Mouse (Mus musculus) kidney, adult 8-10 months (tissue): ENCODE data around the gene H2bfm.
"Not testable (repeated sequence)": the region's sequence is repeated elsewhere in the genome, so short reads cannot be mapped to it uniquely, and the experiment has no call there.

ENCODE experiments used
- DNase-seq, 2 experiments: peaks; one replicate each; pipeline ENCODE4 v3.0.0; 2022

H2bfm gene

DNA sequence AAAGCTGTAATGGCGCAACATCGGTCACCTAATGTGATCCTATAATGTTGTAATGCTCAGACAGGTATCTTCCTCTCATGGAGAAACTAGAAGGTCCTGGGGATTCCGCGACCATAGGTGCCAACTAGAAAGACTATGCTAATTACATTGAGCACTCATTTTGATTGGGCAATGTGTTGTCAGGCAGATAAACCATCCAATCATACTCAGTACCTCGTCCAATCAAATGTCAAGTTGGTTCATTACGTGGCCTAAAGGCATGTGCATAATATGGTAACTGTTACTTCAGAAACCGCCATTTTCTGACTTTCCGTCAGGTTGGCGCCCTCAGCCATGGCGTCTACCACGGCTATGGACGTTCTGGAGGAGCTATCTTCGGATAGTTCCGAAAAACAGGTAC lies at the start of gene H2bfm:
H2bfm (plus strand) TSS at position 295 of the 400 bp plus-strand sequence.
- no peak for DNase-seq

DNA sequence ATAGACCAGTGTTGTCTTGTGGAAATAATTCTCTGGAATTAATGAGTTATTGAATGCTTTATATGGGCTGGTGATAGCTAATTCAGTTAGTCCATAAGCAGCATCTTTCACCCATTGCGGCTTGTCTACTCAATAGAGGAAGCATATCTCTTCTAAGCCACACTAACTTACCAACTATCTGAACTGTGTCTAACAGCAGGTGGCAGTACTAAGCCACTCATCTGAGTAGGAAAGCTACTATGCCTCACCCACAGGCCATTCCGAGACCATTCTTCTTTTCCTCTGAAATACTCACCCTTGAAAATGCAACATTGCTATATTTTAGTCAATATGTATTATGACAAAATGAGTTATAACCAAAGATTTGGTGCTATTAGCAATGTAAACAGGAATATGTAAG lies 31.4 kb upstream of the H2bfm start:
- DNase-seq: peak in 1 of 2 experiments; percentile 1

- no peak for DNase-seq
Observed at GRCm38 (mm10) chrX:136904369-136904768, 22.8 kb upstream of the H2bfm start.

DNA sequence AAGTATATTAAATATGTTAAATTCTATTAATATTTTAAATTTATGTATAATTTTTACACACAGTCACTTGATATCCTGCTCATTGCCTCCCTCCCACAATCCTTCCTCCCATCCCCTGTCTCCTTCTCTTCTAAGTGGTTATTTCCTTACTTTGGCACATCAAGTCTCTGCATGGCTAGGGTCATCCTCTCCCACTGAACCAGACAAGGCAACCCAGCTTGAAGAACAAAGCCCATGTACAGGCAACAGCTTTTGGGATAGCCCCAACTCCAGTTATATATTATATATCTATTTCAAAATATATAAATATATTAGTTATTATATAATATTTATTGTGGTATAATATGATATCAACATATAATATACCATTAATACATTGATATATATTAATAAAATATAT lies 1.3 kb upstream of the H2bfm start:
- DNase-seq: no peak

- DNase-seq: no peak
Observed at GRCm38 (mm10) chrX:136937985-136938384, 10.9 kb downstream of the H2bfm start.

DNA sequence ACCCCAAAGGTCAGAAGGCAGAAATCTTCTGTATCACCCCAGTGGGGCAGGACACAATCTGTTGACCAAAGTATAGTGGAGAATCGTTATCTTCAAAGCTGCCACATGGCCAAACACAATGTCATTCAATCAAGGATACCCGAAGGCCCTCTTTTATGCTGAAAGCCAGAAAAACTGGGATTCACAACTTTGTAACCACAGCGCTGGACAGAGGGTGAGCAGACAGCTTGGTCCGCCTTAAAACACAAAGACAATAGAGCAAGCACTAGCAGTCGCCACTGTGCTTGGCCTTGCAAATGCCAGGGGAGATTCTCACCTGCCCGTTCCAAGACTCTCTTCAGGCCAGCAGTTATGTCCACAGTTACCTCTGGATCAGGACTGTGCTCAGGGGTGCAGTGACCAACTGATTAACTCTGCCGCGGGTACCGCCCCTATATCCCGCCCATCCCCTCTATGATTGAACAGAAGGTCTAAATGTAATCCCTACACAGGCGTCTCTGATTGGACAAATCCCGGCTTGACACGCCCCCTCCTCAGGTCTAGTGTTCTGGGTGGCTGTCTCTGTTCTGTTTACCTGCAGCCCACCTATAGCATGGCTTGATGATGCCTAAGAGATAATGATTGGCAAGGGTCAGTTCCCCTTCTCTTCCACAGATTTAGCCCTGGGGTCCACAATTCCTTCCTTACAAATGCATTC lies 30.6 kb downstream of the H2bfm start:
- DNase-seq: peak; percentile 29 to 79

- DNase-seq: not testable (repeated sequence)
Observed at GRCm38 (mm10) chrX:136958300-136958699, 31.2 kb downstream of the H2bfm start.

DNA sequence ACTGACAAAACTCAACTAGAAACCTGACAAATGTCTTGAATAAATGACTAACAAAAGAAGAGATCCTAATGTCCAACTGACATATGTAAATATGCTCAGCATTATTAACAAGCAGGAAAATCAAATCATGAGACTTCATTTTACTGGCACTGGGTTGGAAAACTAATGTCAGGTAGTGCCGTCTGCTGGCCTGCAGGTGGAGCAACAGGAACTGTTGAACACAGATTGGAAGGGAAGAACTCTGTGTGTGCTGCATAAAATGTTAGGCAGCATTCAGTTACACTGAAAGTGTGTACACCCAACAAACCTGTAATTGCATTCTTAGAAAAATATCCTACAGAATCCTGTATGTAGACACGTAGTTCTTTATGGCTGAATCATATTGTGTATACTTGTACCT lies 32.6 kb downstream of the H2bfm start:
- DNase-seq: no peak

DNA sequence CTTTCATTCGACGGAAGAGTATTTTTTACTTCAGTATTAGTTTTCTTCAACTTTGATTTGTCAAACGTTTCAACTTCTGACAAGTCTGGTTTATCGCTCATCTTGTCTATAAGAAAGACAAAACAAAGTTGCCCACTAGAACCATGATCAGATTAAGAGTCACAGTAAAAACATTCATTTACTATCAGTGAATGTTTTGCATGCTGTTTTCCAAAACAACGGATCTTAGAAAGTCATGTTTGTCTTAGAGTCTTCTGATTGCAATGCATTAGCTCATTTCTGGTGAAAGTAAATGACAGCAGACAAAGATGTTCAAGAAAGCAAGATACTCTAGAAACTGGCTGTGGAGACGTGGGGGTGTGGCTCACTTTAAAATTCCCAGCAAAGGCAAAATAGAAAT lies 48.3 kb downstream of the H2bfm start, which contains the start of gene Tmsb15b2:
Tmsb15b2 (minus strand) TSS at position 101 of the 400 bp plus-strand sequence.
- DNase-seq: not testable (repeated sequence)

- DNase-seq: peak; percentile 63 to 78
Observed at GRCm38 (mm10) chrX:136976424-136977084, 49.4 kb downstream of the H2bfm start, which contains the start of the genes Tmsb15l and Tmsb15b1. Tmsb15l (minus strand) TSS chrX:136976869. Tmsb15b1 (minus strand) TSS chrX:136976874.
